Mouse (Mus musculus) ovary, adult 18-20 months (tissue): ENCODE measurements around the gene Prrc2a.

Experiments used
- DNase-seq: peaks from one replicate; pipeline ENCODE4 v3.0.0; 2022; ENCODE audit warnings: low spot score, mixed read lengths

The Prrc2a gene

DNA sequence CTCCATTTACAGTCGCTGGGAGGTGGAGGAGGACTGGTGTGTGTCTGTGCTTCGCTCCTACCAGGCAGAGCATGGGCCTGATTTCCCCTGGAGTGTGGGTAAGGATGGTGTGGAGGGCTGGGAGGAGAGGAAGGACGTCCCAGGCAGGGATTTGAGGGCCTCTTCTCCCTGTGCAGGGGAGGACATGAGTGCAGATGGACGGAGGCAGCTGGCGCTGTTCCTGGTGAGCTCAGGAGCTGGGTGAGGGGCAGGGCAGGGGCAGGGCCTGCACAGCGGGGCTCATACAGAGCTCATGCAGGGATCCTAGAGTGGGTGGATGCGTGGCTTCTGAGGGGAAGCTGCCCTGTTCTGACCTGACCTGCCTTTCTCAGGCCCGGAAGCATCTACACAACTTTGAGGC, 62.4 kb downstream of the Prrc2a start:
- no peak for DNase-seq

DNA sequence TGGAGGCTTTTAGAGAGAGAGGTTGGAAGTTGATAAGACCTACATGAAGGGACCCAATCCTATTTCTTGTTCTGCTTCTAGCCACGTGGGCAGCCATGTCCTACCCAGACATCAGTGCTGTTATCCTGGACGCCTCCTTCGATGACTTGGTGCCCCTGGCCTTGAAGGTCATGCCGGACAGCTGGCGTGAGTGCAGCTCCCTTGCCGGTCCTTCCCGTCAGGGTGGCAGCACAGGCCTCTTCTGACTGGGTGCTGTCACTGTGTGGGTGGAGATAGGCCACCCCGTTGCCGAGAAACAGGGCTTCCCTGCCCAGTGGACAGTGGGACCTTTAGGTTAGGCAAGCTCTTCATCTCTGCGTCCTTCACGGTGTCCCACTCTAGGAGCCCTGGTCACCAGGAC, 63.5 kb downstream of the Prrc2a start:
- DNase-seq: no peak

DNA sequence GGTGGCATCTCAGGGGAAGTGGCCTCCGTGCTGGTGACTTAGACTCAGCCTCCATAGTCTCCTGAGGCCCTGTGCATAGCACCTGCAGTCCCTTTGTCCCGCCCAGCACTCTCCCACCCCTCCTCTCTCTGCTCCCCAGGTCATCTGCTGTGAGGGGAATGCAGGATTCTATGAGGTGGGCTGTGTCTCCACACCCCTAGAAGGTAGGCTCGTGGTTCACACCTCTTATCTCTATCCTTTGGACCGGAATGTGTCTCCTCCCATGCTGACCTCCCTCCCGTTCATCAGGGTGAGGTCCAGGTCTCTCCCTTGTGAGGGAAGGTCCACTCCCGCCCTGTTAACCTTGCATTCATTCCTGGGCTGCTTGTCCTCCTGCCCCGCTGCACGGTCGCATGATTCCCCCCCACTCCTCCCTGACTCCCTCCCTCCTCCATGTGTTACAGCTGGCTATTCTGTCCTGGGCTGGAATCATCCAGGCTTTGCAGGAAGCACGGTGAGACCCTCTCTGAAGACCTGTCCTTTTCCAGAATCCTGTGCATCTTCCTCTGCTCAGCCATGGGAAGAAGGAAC, 64.4 kb downstream of the Prrc2a start:
- DNase-seq: no peak
